ENCODE assay signal across 13 mouse cellular contexts in genomic region chr16:96472816-96473215, GRCm38 (mm10). TPM values are rescaled to one million over a fixed set of nuclear protein-coding genes. Genes with fewer than 3 reads are reported as not detected.
A peak's percentile ranks its signal among the peaks of the same experiment; 100 is the strongest.
DNase-seq lines count a peak whose midpoint lies in the region; ATAC-seq and TF ChIP-seq lines count a peak whose summit lies in the region.
"Had no signal": no experiment of that assay in that cellular context is flagged by ENCODE, and none has a peak within 500 bp of the region (broad histone marks: within the 10 kb centered on the region; RNA-seq: fewer than 3 reads in every experiment).

No protein-coding gene starts in this region.

- no peak overlapping the region for H3K4me3 ChIP-seq in kidney, embryonic 14.5 days (ENCODE audit: low read length)
- no peak overlapping the region for H3K4me3 ChIP-seq in hindbrain, postnatal 0 days (ENCODE audit: low read length)
- H3K4me3 ChIP-seq in neural tube, embryonic 11.5 days (ENCODE audit: low read depth, low read length): no peak overlapping the region
- no peak overlapping the region for H3K4me3 ChIP-seq in kidney, embryonic 15.5 days (replicated peaks)

- 49% methylated on average over 7 of the region's 7 CpGs for WGBS in kidney, embryonic 14.5 days
- 30% methylated on average over 7 of the region's 7 CpGs for WGBS in hindbrain, postnatal 0 days
- 50% methylated on average over 7 of the region's 7 CpGs for WGBS in neural tube, embryonic 11.5 days
- WGBS in kidney, embryonic 15.5 days: 40% methylated on average over 7 of the region's 7 CpGs

- no peak for TF ChIP-seq CTCF in hindbrain, postnatal 0 days (IDR thresholded peaks at IDR 0.05; ENCODE audit: low read depth)

- H3K9me3 ChIP-seq in kidney, embryonic 14.5 days (ENCODE audit: control insufficient read depth, low read length): no peaks in the 10 kb centered on the region
- H3K9me3 ChIP-seq in hindbrain, postnatal 0 days (ENCODE audit: low read length): no peaks in the 10 kb centered on the region
- no peaks in the 10 kb centered on the region for H3K9me3 ChIP-seq in neural tube, embryonic 11.5 days (ENCODE audit: control insufficient read depth, low read length)
- no peaks in the 10 kb centered on the region for H3K9me3 ChIP-seq in kidney, embryonic 15.5 days (replicated peaks)

- H3K27me3 ChIP-seq in kidney, embryonic 14.5 days (ENCODE audit: control insufficient read depth, insufficient read depth, low read length): no peaks in the 10 kb centered on the region
- no peaks in the 10 kb centered on the region for H3K27me3 ChIP-seq in hindbrain, postnatal 0 days (ENCODE audit: insufficient read depth, low read length)
- H3K27me3 ChIP-seq in neural tube, embryonic 11.5 days (ENCODE audit: control insufficient read depth, insufficient read depth, low read length): no peaks in the 10 kb centered on the region
- 0 out of 2 replicates have a peak, but pooled peaks cover 3% of the 10 kb centered on the region for H3K27me3 ChIP-seq in kidney, embryonic 15.5 days

- H3K4me1 ChIP-seq in kidney, embryonic 14.5 days (ENCODE audit: control insufficient read depth, insufficient read depth, low read length): peaks cover 13% of the 10 kb centered on the region; the same call in 1 of the 2 replicates
- peaks cover 11% of the 10 kb centered on the region for H3K4me1 ChIP-seq in hindbrain, postnatal 0 days (ENCODE audit: insufficient read depth, low read length)
- H3K4me1 ChIP-seq in neural tube, embryonic 11.5 days (ENCODE audit: control insufficient read depth, insufficient read depth, low read length): no peaks in the 10 kb centered on the region
- peaks cover 20% of the 10 kb centered on the region for H3K4me1 ChIP-seq in kidney, embryonic 15.5 days

- H3K27ac ChIP-seq in kidney, embryonic 14.5 days (ENCODE audit: low read depth, low read length): no peak overlapping the region
- peak overlapping the region; percentile 51; the same call in 1 of the 2 replicates for H3K27ac ChIP-seq in hindbrain, postnatal 0 days
- H3K27ac ChIP-seq in neural tube, embryonic 11.5 days (ENCODE audit: low read depth, low read length): no peak overlapping the region
- no peak overlapping the region for H3K27ac ChIP-seq in kidney, embryonic 15.5 days

- no peak overlapping the region for H3K9ac ChIP-seq in kidney, embryonic 14.5 days (ENCODE audit: low read depth, low read length)
- H3K9ac ChIP-seq in hindbrain, postnatal 0 days (replicated peaks; ENCODE audit: low read length): peak overlapping the region; percentile 30; the same call in 1 of the 2 replicates
- H3K9ac ChIP-seq in neural tube, embryonic 11.5 days (ENCODE audit: low read length): no peak overlapping the region
- H3K9ac ChIP-seq in kidney, embryonic 15.5 days: no peak overlapping the region

- no peaks in the 10 kb centered on the region for H3K36me3 ChIP-seq in kidney, embryonic 14.5 days (ENCODE audit: control insufficient read depth, insufficient read depth, low read length)
- H3K36me3 ChIP-seq in hindbrain, postnatal 0 days (ENCODE audit: insufficient read depth, low read length): no peaks in the 10 kb centered on the region
- no peaks in the 10 kb centered on the region for H3K36me3 ChIP-seq in neural tube, embryonic 11.5 days (ENCODE audit: control insufficient read depth, insufficient read depth, low read length)
- no peaks in the 10 kb centered on the region for H3K36me3 ChIP-seq in kidney, embryonic 15.5 days

- ATAC-seq in kidney, embryonic 14.5 days (ENCODE audit: low FRiP score, low TSS enrichment): no peak
- ATAC-seq in hindbrain, postnatal 0 days: no peak
- ATAC-seq in neural tube, embryonic 11.5 days (ENCODE audit: insufficient read depth, low FRiP score, low TSS enrichment): no peak
- ATAC-seq in kidney, embryonic 15.5 days (replicated peaks; ENCODE audit: low FRiP score): no peak

- H3K4me2 ChIP-seq in kidney, embryonic 14.5 days (replicated peaks; ENCODE audit: low read depth, low read length): 0 out of 2 replicates have a peak overlapping the region, but pooled peaks have one; percentile 6
- peak overlapping the region; percentile 38 for H3K4me2 ChIP-seq in hindbrain, postnatal 0 days (ENCODE audit: low read depth, low read length)
- no peak overlapping the region for H3K4me2 ChIP-seq in neural tube, embryonic 11.5 days (ENCODE audit: low read depth)
- no peak overlapping the region for H3K4me2 ChIP-seq in kidney, embryonic 15.5 days

- peak; percentile 18 for DNase-seq in embryo, embryonic 11 days
- DNase-seq in embryo, embryonic 10 days (ENCODE audit: low spot score): no peak
- no peak for DNase-seq in kidney, postnatal 25 days
- peak; percentile 29 for DNase-seq in hindbrain, postnatal 0 days (ENCODE audit: low spot score)
- peak; percentile 31 for DNase-seq in neural tube, embryonic 11.5 days (ENCODE audit: low spot score)
- DNase-seq in natural killer cell, adult 2 months (ENCODE audit: low spot score in 2 of 2): no peak
- DNase-seq: adrenal gland, adult 8-10 months; gastrocnemius, postnatal 36 days; lung, postnatal 4 days had no signal

RNA-seq across cellular contexts. Expression of gene Pcp4, which starts 5.4 kb away (rescaled TPM):
- polyA plus RNA-seq in kidney, embryonic 14.5 days (2014; fragmentation: Nextera tagmentation; extraction: Ambion mirVana): 80.1 and 94.9 TPM in 2 replicates
- total RNA-seq in hindbrain, postnatal 0 days (2014; rRNA removed): 213 and 218 TPM in 2 replicates
- polyA plus RNA-seq in hindbrain, postnatal 0 days (2015; fragmentation: Nextera tagmentation; extraction: Ambion mirVana): 753 and 804 TPM in 2 replicates
- 24.7 and 26.4 TPM in 2 replicates for polyA plus RNA-seq in neural tube, embryonic 11.5 days (2014; fragmentation: Nextera tagmentation; extraction: Ambion mirVana)
- polyA plus RNA-seq in kidney, embryonic 15.5 days (2015; fragmentation: Nextera tagmentation; extraction: Ambion mirVana): 82.6 and 86.0 TPM in 2 replicates
- total RNA-seq: MEL had no signal

RNA-seq across cellular contexts. Expression of gene Itgb2l, which starts 29.4 kb away (rescaled TPM):
- polyA plus RNA-seq in kidney, embryonic 14.5 days (2014; fragmentation: Nextera tagmentation; extraction: Ambion mirVana): 0.51 and 1.3 TPM in 2 replicates
- 1.3 TPM in 1 of 2 replicates, not detected in the other for total RNA-seq in hindbrain, postnatal 0 days (2014; rRNA removed)
- polyA plus RNA-seq in hindbrain, postnatal 0 days (2015; fragmentation: Nextera tagmentation; extraction: Ambion mirVana): not detected in 2 replicates
- not detected in 2 replicates for polyA plus RNA-seq in neural tube, embryonic 11.5 days (2014; fragmentation: Nextera tagmentation; extraction: Ambion mirVana)
- polyA plus RNA-seq in kidney, embryonic 15.5 days (2015; fragmentation: Nextera tagmentation; extraction: Ambion mirVana): 0.58 and 0.91 TPM in 2 replicates
- total RNA-seq: adrenal gland, adult 8-10 months; gastrocnemius, postnatal 36 days; layer of hippocampus, adult 18-20 months; MEL had no signal

Comparison
In these comparisons a context has a peak if more than half of its experiments do, and no peak if none do; other contexts are left out.
1. DNase-seq: peak in embryo, embryonic 11 days (single experiment), hindbrain, postnatal 0 days (single experiment) and neural tube, embryonic 11.5 days (single experiment); none in embryo, embryonic 10 days (single experiment), kidney, postnatal 25 days (0 of 2) and natural killer cell, adult 2 months (0 of 2).
2. H3K4me2 ChIP-seq: peak in kidney, embryonic 14.5 days (single experiment) and hindbrain, postnatal 0 days (single experiment); none in neural tube, embryonic 11.5 days (single experiment) and kidney, embryonic 15.5 days (single experiment).